Mouse (Mus musculus) brown adipose tissue, adult 24 weeks (tissue): ENCODE results near the gene Ppp2r5e. TPM values are rescaled to one million over a fixed set of nuclear protein-coding genes. Genes with fewer than 3 reads are reported as not detected.
"Not testable (repeated sequence)": the region's sequence is repeated elsewhere in the genome, so short reads cannot be mapped to it uniquely, and the experiment has no call there.

ENCODE experiments used
- H3K27ac ChIP-seq: fragments of 200-500 bp; replicated peaks from 2 replicates; pipeline ENCODE4 v1.5.1; 2012; ENCODE audit warnings: low read depth, mild to moderate bottlenecking, low read length
- H3K4me1 ChIP-seq: fragments of 200-500 bp; 2 replicates; pipeline ENCODE4 v1.6.1; 2012; ENCODE audit warnings: low read length, mixed read lengths; ENCODE audit not compliant: control insufficient read depth, insufficient read depth, insufficient read length
- H3K4me3 ChIP-seq: fragments of 200-500 bp; 2 replicates; pipeline ENCODE4 v1.5.1; 2012; ENCODE audit warnings: low read depth, mild to moderate bottlenecking, low read length, moderate library complexity; ENCODE audit not compliant: insufficient read depth
- polyA plus RNA-seq: library from polyadenylated mRNA; stranded (reverse); fragments of >200 nt; gene quantifications from 2 replicates; pipeline ENCODE4 v1.2.4, GENCODE M21; 2012; ENCODE audit not compliant: missing spikeins, insufficient read depth, insufficient read length

Gene Ppp2r5e
- polyA plus RNA-seq, 1 experiment: 21.6 TPM

DNA sequence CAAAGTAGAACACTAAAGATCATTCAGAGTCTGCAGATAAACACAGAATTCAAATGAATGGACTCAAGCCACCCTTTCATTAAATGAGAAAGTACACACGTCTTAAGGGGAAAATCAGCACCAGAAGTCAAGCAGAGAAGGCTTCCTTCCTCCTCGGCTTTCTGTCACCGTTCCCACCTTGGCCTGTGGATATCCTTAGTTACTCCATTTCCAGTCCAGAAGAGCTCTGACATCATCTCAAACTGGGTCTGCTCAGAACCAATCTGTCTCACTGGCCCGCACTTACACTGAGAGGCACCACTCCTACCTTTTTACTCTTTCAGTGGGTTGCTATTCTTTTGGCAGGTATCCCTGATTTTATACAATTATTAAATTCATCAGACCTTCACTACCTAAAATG is 93.4 kb downstream of the Ppp2r5e start:
- no peak overlapping the region for H3K4me3 ChIP-seq

DNA sequence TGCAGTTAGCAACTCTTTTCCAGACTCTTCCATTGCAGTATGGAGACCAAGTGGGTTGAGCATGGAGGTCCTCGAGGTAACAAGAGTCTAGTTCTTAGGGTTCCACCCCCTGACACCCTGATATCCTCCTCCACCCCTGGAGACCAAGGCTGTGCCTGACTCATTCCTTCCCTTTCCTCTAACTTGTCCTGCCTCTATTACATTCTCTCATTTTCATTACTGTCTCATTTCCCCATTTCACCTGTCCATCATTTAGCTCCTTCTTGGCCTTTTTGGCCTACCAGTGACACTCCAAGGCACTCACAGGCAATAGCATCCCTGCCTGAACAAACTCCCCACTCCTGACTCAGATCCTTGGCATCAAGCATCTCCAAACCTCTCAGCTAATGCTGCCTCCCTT is 98.3 kb downstream of the Ppp2r5e start:
- Histone ChIP-seq H3K4me3 (no peak overlapping the region), H3K4me1 (peaks cover 2% of the 10 kb centered on the region; the same call in 1 of the 2 replicates), H3K27ac (no peak overlapping the region)

More for the DNA sequence above, 93.4 kb downstream of the Ppp2r5e start:
- Histone ChIP-seq H3K4me1 (peaks cover 2% of the 10 kb centered on the region; the same call in 1 of the 2 replicates), H3K27ac (no peak overlapping the region)

DNA sequence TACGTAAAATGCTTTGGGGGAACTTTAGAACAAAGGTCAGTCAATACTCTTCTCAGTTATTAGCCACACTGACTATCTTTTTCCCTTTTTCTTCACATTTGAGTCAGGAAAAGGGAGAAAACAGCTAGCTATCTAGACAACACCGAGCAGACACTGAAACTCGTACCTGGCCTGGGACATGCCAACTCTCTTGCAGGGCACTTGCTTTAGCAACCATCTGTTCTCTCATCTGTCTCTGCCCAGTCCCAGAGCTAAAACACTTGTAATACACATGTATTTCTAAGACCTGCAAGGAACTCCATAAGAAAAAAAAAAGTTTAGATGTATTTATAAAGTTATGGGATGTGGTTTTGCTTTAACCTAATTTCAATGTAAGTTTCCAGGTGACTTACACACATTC is 100.4 kb downstream of the Ppp2r5e start:
- no peak overlapping the region for H3K4me3 ChIP-seq
- no peak overlapping the region for H3K27ac ChIP-seq
- peaks cover 2% of the 10 kb centered on the region; the same call in 1 of the 2 replicates for H3K4me1 ChIP-seq

DNA sequence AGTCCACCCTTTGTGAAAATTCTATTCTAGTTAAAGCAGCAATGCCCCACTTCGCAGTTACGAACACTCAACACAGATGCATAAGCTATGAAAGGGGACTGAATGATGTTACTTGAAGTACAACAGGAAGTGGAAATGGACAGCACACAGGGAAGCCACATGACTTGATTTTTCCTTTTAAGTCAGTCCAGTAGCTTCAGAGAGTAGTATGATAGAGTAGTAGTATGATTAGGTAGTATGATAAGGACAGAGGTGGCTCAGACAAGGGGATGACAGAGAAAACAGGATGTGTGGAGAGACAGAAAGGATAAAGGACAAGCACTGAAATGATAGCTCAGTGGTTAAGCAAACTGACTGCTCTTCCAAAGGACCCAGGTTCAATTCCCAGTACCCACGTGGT is 101.4 kb downstream of the Ppp2r5e start:
- Histone ChIP-seq H3K4me3 (no peak overlapping the region), H3K27ac (no peak overlapping the region), H3K4me1 (peaks cover 2% of the 10 kb centered on the region; the same call in 1 of the 2 replicates)

DNA sequence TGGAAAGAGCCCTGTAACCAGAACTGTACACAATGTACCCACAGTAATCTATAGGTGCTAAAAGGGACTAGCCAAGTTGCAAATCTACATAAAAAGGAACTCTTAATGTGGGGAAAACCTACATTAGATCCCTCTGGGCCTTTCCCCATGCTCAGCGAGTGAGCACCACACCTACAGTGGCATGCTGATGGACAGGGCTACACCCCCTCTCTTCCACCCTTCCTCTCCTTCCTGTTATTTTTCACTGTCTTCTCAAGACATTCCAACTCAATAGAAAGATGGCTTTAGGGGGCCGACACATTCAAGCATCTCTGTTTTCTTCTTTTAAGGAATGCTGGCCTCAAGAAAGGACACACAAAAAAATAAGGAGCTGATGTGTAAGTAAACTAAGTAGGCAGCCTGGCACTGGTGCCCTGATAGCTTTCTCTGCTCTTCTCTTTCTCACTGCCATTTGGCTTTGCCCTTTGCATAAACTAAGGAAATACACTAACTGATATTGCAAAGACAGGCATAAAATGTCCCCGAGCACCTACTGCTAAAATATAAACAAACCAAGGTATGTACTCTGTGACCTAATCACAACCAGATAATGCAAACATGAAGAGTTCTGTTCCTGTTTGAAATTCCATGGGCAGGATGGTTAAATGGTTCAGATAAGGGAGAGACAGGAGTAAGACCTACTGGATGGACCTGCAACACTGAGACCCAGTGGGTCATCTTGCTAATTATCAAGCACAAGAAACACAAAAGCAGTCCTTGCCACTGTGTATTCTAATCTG is 103.3 kb downstream of the Ppp2r5e start:
- Histone ChIP-seq H3K27ac (no peak overlapping the region), H3K4me3 (no peak overlapping the region), H3K4me1 (peaks cover 4% of the 10 kb centered on the region)

DNA sequence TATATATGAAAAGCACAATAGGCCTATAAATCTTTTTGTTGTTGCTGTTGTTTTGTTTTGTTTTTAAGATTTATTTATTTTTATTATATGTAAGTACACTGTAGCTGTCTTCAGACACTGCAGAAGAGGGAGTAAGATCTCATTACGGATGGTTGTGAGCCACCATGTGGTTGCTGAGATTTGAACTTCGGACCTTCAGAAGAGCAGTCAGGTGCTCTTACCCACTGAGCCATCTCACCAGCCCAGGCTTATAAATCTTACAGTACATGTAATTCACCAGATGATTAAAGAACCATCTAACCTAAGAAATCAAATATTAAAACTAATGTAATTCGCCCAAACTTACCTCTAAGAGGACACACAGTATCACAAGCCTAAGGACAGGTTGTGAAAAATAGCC is 103.9 kb downstream of the Ppp2r5e start:
- not testable (repeated sequence) for H3K4me1 ChIP-seq, H3K27ac ChIP-seq, H3K4me3 ChIP-seq

DNA sequence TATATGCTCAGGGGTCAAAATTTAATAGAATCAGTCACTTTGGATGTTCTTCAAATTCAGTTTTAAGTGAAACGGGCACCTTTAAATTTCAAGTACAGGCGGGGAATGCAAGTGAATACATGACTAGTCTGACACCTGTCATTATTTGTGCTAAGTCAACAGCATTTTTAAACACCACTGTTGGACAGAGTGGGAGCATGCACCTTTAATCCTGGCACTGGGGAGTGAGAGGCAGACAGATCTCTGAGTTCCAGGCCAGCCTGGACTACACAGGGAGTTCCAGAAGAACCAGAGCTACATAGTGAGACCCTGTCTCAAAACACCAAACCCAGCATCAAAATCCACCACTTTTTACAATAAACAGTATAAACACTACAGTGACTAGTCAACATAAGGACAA is 108.5 kb downstream of the Ppp2r5e start:
- H3K27ac ChIP-seq: no peak overlapping the region
- H3K4me1 ChIP-seq: peaks cover 5% of the 10 kb centered on the region
- H3K4me3 ChIP-seq: no peak overlapping the region

DNA sequence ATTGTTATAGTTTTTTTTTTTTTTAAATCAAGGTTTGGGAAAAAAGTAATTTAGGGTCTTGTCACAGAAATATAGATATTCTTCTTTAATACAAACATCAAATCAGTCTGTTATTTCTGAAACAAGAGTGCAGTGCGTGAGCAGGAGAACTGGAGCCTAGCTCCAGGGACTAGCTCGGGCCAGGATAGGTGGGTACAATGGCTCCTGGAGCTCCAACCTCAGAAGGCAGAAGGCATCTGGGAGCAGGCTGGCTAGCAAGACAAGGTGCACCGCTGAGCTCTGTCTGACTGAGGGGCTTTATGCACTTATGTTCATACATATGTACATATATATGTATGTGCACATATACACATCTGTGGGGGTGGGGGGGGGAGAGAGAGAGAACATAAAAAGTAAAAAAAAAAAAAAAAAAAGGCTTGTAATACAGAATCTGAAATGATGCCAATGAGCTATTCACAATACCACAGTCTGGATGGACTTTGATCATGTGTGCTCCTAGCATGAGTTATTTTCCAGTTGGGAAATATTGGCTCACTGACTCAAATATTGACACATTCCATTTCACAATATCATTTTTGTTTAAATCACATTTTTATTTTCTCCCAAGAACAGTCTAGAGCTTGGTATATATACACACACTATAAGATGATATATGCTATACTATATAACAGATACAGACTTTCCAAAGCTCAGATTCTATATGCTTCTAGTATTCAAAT is 109.3 kb downstream of the Ppp2r5e start:
- Histone ChIP-seq H3K4me1 (peaks cover 5% of the 10 kb centered on the region), H3K27ac (no peak overlapping the region), H3K4me3 (no peak overlapping the region)

DNA sequence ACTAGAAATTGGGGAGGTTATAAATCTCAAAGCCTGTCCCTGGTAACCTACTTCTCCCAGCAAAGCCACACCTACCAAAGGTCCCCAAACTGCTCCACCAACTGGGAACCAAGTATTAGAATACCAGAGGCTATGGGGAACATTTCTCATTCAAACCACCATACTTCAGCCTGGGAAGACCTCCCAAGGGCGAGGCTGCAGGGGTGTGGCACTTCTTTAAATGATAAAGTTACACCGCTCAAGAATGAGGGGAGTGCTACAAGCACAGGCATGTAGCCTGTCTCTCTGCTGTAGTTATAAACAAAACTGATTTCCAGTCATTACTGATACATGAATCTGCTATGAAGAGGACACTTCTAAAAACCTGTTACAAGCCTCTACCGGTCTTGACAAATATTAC is 113.3 kb downstream of the Ppp2r5e start:
- Histone ChIP-seq H3K4me1 (peaks cover 2% of the 10 kb centered on the region; the same call in 1 of the 2 replicates), H3K27ac (no peak overlapping the region), H3K4me3 (no peak overlapping the region)

DNA sequence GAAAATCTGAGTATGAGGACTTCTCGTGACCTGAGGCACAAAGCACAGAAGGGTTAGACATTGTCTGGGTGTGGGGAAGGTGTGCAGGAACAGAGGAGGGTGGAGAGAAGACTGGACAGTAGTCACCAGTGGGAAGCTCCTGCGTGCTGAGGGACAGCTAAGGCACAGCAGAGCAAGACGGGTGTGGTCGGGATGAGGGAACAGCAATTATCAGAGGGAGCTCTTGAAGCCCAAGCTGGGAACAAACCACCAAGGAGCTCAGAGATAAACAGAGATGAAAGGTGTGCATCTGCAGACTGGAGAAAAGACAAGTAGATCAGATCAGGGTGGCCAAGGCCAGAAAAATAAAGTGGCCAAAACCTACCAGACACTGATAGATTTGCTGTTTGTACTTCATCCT is 114.0 kb downstream of the Ppp2r5e start:
- Histone ChIP-seq H3K27ac (no peak overlapping the region), H3K4me1 (no peaks in the 10 kb centered on the region; the same call in 1 of the 2 replicates), H3K4me3 (no peak overlapping the region)

DNA sequence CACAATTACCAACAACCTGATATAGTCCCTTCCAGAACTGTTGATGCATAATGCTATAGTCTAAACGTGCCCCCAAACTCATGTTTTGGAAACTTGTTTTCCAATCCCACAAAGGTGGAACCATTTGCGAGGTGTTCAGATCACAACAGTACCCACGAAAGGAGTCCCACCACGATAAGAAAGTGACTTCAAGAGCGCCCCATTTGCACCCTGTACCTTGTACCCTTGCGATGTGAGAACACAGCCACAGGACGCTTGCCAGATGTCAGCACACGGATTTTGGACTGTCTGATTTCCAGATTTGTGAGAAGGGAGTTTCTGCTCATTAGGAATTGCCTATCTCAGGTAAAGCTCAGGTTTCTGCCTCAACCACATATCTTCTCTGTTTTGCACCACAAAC is 116.0 kb downstream of the Ppp2r5e start:
- Histone ChIP-seq H3K4me3 (no peak overlapping the region), H3K4me1 (no peaks in the 10 kb centered on the region; the same call in 1 of the 2 replicates), H3K27ac (no peak overlapping the region)

DNA sequence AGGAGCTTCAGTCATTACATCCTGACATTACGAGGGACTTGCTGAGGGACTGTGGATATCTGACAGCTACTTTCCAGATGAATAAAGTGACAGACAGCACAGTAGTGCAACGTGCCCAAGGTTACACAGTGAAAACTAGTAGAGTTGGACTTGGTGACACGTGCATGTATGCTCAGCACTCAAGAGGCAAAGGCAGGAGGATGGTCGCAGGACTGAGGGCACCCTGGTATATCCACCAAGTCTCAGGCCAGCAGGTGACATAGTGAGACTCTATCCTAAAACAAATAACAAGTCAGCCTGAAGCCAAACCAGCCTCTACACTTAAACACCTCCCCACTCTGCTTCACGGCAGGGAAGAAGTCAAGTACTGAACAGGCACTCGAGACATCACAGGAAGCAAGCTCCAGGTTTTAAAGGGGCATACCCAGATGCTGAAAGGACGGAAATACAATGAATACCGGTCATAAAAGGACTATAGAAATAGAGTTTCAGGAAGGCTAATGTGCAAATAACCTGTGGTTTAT is 116.6 kb downstream of the Ppp2r5e start:
- H3K4me3 ChIP-seq: no peak overlapping the region
- no peak overlapping the region for H3K27ac ChIP-seq
- H3K4me1 ChIP-seq: no peaks in the 10 kb centered on the region; the same call in 1 of the 2 replicates

DNA sequence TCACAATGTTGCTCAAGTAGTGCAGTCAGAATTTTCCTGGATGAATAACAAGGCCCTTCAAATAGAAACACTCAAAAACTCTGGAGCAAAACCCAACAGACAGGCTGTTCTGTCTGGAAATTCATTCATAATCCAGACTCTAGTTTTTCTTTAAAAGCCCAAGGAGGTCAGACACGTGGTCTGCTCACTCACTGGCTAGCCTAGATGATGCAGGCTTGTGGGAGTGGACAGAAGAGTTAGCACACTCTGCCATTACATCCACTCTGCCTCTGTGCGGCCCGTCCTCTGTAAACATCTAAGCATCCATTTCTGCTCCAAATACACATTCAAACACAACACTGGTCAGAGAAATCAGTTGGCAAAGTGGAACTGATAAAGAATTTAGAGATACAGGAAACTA is 117.4 kb downstream of the Ppp2r5e start:
- no peaks in the 10 kb centered on the region; the same call in 1 of the 2 replicates for H3K4me1 ChIP-seq
- H3K4me3 ChIP-seq: no peak overlapping the region
- no peak overlapping the region for H3K27ac ChIP-seq

DNA sequence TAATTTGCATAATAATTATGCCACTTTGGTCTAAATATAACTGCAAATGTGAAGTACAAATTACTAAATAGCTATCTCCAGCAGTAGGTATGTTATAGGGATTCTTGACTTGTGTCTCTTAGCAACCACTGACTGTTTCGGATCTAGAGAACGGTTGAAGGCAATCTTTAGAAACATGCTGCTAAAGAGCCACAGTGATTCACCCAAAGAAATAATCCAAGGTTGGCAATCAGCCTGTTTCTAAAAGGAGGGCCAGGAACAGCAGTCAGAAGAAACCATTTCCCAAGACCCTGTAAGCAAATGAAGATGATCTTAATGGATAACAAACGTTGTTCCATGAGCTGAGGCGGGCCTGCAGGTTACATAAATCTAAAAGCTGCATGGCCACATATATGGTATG is 117.9 kb downstream of the Ppp2r5e start:
- H3K27ac ChIP-seq: no peak overlapping the region
- H3K4me1 ChIP-seq: no peaks in the 10 kb centered on the region; the same call in 1 of the 2 replicates
- H3K4me3 ChIP-seq: no peak overlapping the region

DNA sequence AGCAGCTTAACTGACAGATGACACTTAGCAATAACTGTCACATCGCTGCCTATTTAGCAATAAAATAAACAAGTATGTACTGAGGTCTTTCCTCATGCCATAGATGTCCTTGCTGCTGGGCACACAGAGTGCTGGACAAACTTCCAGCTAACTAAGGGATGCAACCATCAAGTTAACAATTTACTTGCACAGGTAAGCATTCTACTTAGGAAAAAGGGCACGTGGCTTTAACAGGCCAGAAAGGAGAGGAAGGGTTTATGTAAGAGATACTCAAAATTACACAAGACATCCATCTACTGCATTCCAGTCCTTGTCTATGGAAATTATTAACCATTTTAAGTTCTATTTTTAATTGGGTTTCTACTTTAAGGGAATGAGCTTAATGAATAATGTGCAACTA is 123.0 kb downstream of the Ppp2r5e start:
- Histone ChIP-seq H3K4me1 (no peaks in the 10 kb centered on the region), H3K27ac (no peak overlapping the region), H3K4me3 (no peak overlapping the region)
